Mouse (Mus musculus): Measurements from ENCODE around the gene Flad1. TPM values are rescaled to one million over a fixed set of nuclear protein-coding genes. Genes with fewer than 3 reads are reported as not detected.

Gene Flad1
- polyA plus RNA-seq (2015; fragmentation: Nextera tagmentation; extraction: Ambion mirVana), result 27.1 and 28.2 TPM in 2 replicates

DNA sequence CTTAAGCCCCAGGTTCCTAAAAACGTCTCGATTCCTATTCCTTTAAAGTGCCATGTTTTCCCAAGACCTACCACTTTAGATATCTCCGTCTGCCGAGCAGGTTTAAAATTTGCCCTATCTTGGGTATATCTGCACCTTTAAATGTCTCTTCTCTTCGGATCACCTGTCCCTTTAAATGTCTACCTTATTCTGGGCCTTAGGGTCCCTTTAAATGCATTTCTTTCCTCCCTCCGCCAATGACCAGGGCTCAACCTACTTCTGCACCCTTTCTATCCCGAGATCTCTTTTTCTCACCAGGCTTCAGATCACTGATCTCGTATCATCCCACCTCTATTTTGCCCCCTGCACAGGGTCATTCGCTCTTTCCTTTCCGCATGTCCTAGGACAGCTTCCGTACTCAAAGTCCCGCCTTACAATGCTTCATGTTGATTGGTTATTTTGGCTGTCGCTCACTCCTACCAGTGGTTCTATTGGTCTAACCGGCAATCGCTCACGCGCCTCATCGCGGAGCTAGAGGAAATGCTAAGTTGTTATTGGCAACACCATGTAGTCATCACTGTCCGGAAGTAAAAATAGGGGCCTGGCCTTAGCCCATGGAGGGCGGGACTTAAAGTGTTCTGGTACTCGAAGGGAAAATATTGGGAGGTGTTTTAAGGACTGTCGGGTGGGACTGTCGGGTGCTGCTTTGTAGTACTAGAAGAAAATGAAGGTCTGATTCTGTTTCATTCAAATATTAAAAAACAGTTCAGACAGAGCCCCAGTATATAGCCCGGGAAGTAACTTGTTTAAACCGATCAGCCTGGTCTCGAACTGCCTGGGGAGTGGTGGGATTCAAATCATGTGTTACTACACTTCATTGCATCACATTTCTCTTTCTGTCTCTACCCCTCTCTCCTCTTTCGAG, at the start of gene Flad1:
Flad1 (minus strand) TSS at position 381 of the 904 bp plus-strand sequence.
- H3K4me3 ChIP-seq, result peak within 1 kb of the TSS; percentile 50
- H3K36me3 ChIP-seq, result peaks cover 58% of the 10 kb centered on the region
- H3K4me1 ChIP-seq, result peaks cover 13% of the 10 kb centered on the region
- peak; percentile 99 for ATAC-seq (ENCODE audit: low FRiP score, low read depth)
- no peaks in the 10 kb centered on the region for H3K9me3 ChIP-seq
- H3K9ac ChIP-seq, result peak within 1 kb of the TSS; percentile 59
- no peaks in the 10 kb centered on the region for H3K27me3 ChIP-seq
- peak within 1 kb of the TSS; percentile 71 for H3K4me2 ChIP-seq (replicated peaks)
- WGBS, result 6% methylated on average over 28 of the region's 28 CpGs
- H3K27ac ChIP-seq, result peak within 1 kb of the TSS; percentile 67; the same call in 1 of the 2 replicates

DNA sequence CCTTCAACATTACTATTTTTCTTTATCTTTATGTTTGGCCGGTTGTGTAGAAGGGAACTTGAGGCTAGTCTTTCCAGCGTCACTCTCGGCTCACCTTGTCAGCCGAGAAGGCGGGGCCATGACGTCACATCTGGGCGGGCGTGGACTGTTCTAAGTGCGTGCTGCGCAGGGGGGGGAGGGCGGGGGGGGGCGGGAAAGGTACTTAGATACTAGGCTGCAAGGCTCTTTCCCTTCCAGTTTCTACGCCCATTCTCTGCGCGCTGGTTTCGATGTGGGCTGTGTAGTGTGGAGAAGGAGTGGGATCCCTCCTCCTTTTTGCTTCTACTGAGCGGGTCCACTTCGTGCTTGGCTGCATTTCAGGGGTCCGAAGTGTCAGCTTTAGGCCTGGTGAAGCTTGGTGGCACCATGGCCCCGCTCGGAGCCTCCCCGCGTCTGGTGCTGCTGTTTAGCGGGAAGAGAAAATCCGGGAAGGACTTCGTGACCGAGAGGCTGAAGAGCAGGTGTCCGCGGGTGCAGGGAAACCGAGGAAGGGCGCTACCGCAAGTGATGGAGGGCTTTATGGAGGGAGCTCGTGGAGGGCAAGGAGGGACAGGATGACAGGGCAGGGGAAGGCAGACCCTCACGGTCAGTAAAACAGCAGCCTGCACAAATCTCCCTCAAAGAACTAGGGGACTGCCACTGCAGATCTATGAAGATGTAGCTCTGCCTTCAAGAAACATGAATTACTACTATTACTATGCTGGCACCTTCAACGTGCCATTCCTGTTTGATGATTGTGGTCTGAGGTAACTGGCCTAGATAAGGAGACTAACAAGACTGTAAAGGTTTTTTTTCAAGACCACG, 47.5 kb upstream of the Flad1 start:
- Histone ChIP-seq H3K27me3 (no peaks in the 10 kb centered on the region), H3K36me3 (peaks cover 10% of the 10 kb centered on the region), H3K4me1 (peaks cover 19% of the 10 kb centered on the region), H3K9me3 (no peaks in the 10 kb centered on the region), H3K27ac (peak overlapping the region; percentile 83), H3K4me3 (peak overlapping the region; percentile 71), H3K4me2 (replicated peaks) (peak overlapping the region; percentile 73), H3K9ac (peak overlapping the region; percentile 80)
- peak; percentile 89 for ATAC-seq (ENCODE audit: low FRiP score, low read depth)
- WGBS, result under 1% methylated on average over 36 of the region's 36 CpGs

DNA sequence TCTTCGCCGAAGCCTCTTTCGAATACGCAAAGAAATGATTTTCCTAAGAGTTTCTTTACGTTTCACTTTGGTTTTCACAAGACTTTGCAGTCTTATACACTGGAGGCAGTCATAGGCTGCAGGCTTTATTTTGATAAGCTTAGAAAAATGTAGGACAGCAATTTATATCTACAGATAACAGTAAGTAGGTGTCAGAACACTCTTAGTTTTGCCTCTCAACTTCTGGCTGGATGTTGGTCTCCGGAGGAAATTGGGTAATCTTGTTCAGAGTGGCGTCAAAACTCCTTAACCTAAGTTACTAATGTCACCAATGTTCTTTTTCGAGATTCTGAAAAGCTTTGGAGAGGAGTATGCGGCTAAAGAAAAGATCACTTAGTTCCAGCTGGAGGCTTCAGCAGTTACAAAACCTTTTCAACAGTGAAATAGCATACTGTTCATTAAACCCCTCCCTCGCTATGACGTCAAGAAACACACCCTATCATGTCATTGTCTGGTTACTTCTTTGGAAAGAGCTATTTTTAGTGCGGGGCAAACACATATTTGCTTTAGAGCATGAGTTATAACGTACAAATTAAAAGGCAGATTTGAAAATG, 46.8 kb upstream of the Flad1 start:
- peak overlapping the region; percentile 83; the same call in 1 of the 2 replicates for H3K27ac ChIP-seq
- H3K27me3 ChIP-seq, result no peaks in the 10 kb centered on the region
- peaks cover 8% of the 10 kb centered on the region for H3K36me3 ChIP-seq
- 51% methylated on average over 13 of the region's 13 CpGs for WGBS
- no peaks in the 10 kb centered on the region for H3K9me3 ChIP-seq
- no peak overlapping the region for H3K9ac ChIP-seq
- H3K4me1 ChIP-seq, result peaks cover 19% of the 10 kb centered on the region
- peak; percentile 24; the same call in 1 of the 2 replicates for ATAC-seq (ENCODE audit: low FRiP score, low read depth)
- peak overlapping the region; percentile 73 for H3K4me2 ChIP-seq (replicated peaks)
- peak overlapping the region; percentile 71 for H3K4me3 ChIP-seq

DNA sequence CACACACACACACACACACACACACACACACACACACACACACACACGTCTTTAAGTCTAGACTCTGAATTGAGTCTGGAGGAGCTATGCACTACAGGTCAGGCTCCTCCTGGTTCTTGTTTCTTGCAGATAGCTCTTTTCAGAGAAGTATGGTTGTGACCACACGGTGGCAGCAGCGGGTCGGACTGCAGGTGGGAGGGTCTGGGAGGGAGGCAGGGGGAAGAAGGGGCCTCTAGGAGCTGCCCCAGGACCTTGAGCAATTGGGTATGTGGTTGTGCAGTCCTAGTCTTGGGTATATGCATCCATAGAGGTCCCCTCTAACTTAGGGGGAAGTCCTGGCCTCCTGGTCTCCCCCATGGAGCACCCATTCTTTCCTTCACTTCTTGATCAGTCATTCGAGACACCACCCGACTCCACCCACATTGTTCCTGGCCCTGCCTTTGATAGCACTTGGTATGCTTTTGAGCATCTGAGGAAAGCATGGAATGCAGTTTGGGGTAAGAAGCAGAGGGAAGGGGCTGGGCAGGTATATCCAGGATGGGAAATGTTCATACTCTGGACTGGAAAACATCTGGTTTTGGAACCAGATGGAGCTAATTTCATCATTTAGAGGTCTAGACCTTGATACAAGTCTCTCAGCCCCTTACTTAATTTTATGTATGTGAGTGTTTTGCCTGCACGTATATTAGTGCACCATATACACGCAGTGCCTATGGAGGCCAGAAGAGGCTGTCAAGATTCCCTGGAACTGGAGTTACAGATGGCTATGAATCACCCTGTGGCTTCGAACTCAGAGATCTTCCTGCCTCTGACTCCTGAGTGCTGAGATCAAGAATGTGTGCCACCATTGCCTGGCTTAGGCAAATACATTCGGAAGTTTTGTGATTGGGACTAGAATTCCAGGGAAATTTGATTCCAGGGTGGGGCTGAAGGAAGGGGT, 45.3 kb upstream of the Flad1 start:
- no peak overlapping the region for H3K4me2 ChIP-seq (replicated peaks)

DNA sequence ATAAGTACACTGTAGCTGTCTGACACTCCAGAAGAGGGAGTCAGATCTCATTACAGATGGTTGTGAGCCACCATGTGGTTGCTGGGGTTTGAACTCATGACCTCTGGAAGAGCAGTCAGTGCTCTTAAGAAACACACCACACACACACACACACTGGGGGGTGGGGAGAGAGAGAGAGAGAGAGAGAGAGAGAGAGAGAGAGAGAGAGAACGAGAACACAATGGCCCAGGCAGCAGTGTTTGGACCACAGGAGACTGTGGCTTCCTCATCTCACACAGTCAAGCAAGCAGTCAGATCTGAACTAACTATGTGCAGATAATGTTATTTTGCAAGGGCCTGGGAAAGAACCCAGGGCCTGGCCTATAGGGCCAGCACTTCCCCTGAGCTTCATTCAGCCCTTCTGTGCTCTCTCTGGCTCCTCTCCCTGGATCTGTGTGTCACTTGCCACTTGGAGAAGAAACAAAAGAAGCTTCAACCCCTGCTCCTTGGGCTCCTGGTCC, 44.2 kb upstream of the Flad1 start:
- H3K4me2 ChIP-seq (replicated peaks), result no peak overlapping the region
- H3K36me3 ChIP-seq, result no peaks in the 10 kb centered on the region
- WGBS, result 62% methylated on average over 1 of the region's 1 CpGs
- no peaks in the 10 kb centered on the region for H3K9me3 ChIP-seq
- H3K9ac ChIP-seq, result no peak overlapping the region
- no peak overlapping the region for H3K4me3 ChIP-seq
- no peaks in the 10 kb centered on the region for H3K27me3 ChIP-seq
- peaks cover 24% of the 10 kb centered on the region for H3K4me1 ChIP-seq
- ATAC-seq (ENCODE audit: low FRiP score, low read depth), result no peak
- H3K27ac ChIP-seq, result no peak overlapping the region

More for the DNA sequence above, 45.3 kb upstream of the Flad1 start:
- no peak for ATAC-seq (ENCODE audit: low FRiP score, low read depth)
- Histone ChIP-seq H3K27ac (no peak overlapping the region), H3K36me3 (peaks cover 8% of the 10 kb centered on the region), H3K9ac (no peak overlapping the region), H3K4me1 (peaks cover 19% of the 10 kb centered on the region), H3K27me3 (no peaks in the 10 kb centered on the region), H3K4me3 (no peak overlapping the region), H3K9me3 (no peaks in the 10 kb centered on the region)
- WGBS, result 36% methylated on average over 10 of the region's 10 CpGs

DNA sequence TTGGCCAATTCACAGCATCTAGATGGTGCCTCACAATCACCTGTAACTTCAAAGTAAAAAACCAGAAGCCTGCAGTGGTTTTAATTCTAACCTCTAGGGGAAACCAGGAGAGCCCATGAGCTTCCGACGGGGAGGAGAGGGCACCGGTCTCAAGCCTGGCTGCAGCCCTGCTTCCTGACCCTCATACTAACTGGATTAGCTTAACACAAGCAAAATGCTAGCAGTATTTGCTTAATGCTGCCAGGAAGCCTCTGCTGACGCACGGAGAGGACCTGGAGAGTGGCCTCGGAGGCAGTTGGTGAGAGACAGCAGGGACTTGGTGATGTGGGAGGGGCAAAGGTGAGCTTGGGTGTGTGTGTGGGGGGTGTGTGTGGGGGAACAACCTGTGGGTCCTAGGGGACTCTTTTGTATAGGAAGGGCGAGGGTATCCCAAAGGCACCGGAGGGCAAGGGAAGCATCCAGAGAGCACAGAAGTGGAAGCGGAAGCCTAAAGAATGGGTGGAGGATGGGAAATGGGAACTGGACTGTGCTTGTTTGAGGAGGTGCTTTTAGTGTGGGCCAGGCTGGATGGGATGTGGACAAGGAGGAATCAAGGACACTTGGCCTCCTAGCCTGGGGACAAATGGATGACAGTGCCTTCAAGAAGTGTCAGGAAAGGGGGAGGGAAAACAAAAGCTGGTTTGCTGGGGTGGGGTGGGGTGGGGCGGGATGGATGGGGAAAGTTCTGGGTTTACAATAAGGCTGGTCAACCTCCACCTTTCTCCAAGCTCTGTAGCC, 42.9 kb upstream of the Flad1 start, which contains the start of gene Pmvk:
Pmvk (plus strand) TSS at position 141 of the 777 bp plus-strand sequence.
- Histone ChIP-seq H3K4me2 (replicated peaks) (no peak within 1 kb of the TSS), H3K36me3 (no peaks in the 10 kb centered on the region), H3K9me3 (no peaks in the 10 kb centered on the region), H3K4me3 (no peak within 1 kb of the TSS), H3K27ac (no peak within 1 kb of the TSS), H3K9ac (no peak within 1 kb of the TSS), H3K4me1 (peaks cover 16% of the 10 kb centered on the region), H3K27me3 (no peaks in the 10 kb centered on the region)
- no peak for ATAC-seq (ENCODE audit: low FRiP score, low read depth)
- WGBS, result 63% methylated on average over 10 of the region's 10 CpGs

DNA sequence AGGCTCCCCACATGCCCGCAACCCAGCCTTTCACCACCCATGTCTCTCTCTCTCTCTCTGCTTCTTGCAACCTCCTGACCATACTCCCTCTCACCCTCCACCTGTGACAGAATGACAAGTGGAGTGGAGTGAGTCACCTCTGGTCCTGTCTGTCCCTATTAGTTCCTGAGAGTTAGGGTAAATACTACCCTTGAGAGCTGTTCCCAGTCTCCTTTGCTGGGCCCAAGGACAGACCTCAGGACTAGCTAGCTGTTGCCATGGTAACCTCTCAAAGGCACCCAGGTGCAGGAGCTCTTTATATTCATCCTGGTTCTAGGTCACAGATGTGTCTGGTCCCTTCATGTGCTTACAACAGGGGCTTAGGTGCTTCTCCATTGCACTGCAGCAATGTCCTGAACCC, 40.2 kb upstream of the Flad1 start:
- Histone ChIP-seq H3K9ac (no peak overlapping the region), H3K27ac (no peak overlapping the region), H3K36me3 (peaks cover 23% of the 10 kb centered on the region), H3K27me3 (no peaks in the 10 kb centered on the region), H3K9me3 (no peaks in the 10 kb centered on the region), H3K4me2 (replicated peaks) (no peak overlapping the region), H3K4me1 (peaks cover 12% of the 10 kb centered on the region), H3K4me3 (no peak overlapping the region)
- 83% methylated on average over 1 of the region's 1 CpGs for WGBS
- no peak for ATAC-seq (ENCODE audit: low FRiP score, low read depth)

DNA sequence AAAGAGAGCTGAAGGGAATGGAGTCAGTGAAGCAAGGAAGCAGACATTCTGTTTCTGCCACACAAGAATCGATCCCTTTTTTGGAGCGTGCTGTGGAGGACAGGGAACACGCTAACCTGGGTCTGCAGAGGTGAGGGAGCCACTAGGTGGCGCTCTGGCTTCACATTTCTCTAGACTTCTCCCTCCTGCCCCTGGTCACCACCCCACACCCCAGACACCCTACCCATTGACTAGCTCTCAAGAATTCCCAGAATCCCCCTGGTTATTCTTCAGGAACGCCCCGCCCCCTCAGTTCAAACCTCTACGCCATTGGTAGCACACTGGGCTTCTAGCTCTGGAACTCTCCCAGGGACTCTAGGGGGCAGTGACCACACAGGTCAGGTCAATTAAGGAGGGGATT, 37.9 kb upstream of the Flad1 start:
- H3K4me3 ChIP-seq, result no peak overlapping the region
- H3K9ac ChIP-seq, result no peak overlapping the region
- H3K36me3 ChIP-seq, result peaks cover 46% of the 10 kb centered on the region
- H3K9me3 ChIP-seq, result no peaks in the 10 kb centered on the region
- no peak overlapping the region for H3K4me2 ChIP-seq (replicated peaks)
- H3K27ac ChIP-seq, result no peak overlapping the region
- H3K4me1 ChIP-seq, result peaks cover 10% of the 10 kb centered on the region
- 51% methylated on average over 7 of the region's 7 CpGs for WGBS
- no peaks in the 10 kb centered on the region for H3K27me3 ChIP-seq
- ATAC-seq (ENCODE audit: low FRiP score, low read depth), result no peak

DNA sequence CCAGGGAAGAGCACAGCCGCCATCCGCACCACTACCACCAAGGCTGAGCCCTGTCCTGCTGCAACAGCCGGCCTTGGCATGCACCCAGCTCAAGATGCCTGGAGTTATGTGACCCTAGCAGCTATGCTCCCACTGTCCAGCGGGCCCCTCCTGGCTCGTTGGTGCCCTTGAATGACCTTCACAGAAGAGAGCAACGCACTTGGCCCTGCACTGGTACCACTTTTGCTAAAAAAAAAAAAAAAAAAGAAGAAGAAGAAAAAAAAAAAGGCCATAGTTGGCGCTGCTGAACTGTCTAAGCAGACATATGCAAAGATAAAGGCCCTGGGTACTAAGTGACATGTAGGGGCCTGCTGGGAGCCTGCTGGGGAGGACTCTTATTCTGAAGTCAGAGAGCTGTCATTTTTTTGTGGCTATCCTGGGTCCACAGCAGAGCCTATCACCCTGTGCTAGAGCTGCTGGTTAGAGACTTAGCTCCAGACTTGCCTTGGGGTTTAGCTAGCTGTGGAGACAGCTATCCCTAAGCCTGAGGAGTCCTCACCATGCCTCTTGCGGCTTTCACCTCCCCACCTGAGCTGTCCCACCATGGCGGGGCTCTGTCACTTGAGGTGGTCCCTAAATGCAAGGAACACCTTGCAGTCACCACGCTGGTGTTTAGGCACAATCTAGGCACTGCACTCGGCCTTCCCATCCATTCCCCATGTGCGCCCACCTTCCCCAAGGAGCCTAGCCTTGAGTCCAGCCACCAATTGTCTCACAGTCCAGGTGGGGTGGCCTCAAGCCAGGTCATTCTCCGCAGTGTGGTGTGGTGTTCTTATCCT, 37.3 kb upstream of the Flad1 start:
- Histone ChIP-seq H3K4me2 (replicated peaks) (no peak overlapping the region), H3K4me3 (no peak overlapping the region), H3K9me3 (no peaks in the 10 kb centered on the region), H3K9ac (no peak overlapping the region), H3K27ac (no peak overlapping the region), H3K27me3 (no peaks in the 10 kb centered on the region), H3K4me1 (peaks cover 10% of the 10 kb centered on the region), H3K36me3 (peaks cover 52% of the 10 kb centered on the region)
- no peak for ATAC-seq (ENCODE audit: low FRiP score, low read depth)
- 71% methylated on average over 13 of the region's 13 CpGs for WGBS

DNA sequence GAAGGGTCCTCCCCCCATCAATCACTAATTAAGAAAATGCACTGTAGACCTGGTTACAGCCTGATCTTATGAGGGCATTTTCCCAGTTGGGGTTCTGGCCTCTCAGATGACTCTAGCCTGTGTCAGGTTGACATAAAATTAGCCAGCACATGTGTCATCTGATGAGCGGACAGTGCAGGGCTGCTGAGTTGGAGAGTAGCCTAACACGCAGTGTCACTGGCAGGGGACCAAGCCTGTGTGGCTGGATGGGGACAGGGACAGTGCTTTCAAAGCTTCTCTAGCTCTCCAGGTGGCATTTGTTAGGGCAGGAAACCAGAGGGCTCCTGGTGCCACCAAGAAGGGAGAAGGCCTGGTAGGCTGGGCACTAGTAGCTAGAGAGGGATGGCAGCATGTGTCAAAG, 29.0 kb upstream of the Flad1 start:
- no peak for ATAC-seq (ENCODE audit: low FRiP score, low read depth)
- H3K4me2 ChIP-seq (replicated peaks), result no peak overlapping the region
- H3K27me3 ChIP-seq, result no peaks in the 10 kb centered on the region
- no peak overlapping the region for H3K9ac ChIP-seq
- H3K9me3 ChIP-seq, result no peaks in the 10 kb centered on the region
- 91% methylated on average over 2 of the region's 2 CpGs for WGBS
- peaks cover 21% of the 10 kb centered on the region for H3K4me1 ChIP-seq
- no peak overlapping the region for H3K4me3 ChIP-seq
- H3K36me3 ChIP-seq, result peaks cover 43% of the 10 kb centered on the region
- no peak overlapping the region for H3K27ac ChIP-seq

Data from limb, embryonic 13.5 days (tissue).